Mouse (Mus musculus) thymus, adult 18-20 months (tissue): ENCODE results near the gene Atp11c.

Experiments used
- DNase-seq, 2 experiments: peaks; one replicate each; pipeline ENCODE4 v3.0.0; 2022; ENCODE audit warnings: mixed read lengths in 2 of 2

Atp11c gene

GRCm38 (mm10) chrX:60592598-60592997 is at the start of gene Atp11c:
Gene Atp11c, minus strand, starts transcription at chrX:60592698.
- DNase-seq = no peak

- no peak for DNase-seq
Observed at GRCm38 (mm10) chrX:60609202-60609601, 16.7 kb upstream of the Atp11c start.

GRCm38 (mm10) chrX:60570539-60570938 is 22.0 kb downstream of the Atp11c start:
- no peak for DNase-seq

- no peak for DNase-seq
Observed at GRCm38 (mm10) chrX:60569047-60569446, 23.5 kb downstream of the Atp11c start.

GRCm38 (mm10) chrX:60555242-60555641 is 37.3 kb downstream of the Atp11c start:
- DNase-seq = no peak

GRCm38 (mm10) chrX:60547444-60548304 is 44.8 kb downstream of the Atp11c start:
- DNase-seq = no peak

- no peak for DNase-seq
Observed at GRCm38 (mm10) chrX:60547098-60547443, 45.4 kb downstream of the Atp11c start.

- DNase-seq = no peak
Observed at GRCm38 (mm10) chrX:60545906-60546305, 46.6 kb downstream of the Atp11c start.

- no peak for DNase-seq
Observed at GRCm38 (mm10) chrX:60545444-60545843, 47.1 kb downstream of the Atp11c start.

GRCm38 (mm10) chrX:60544098-60544497 is 48.4 kb downstream of the Atp11c start:
- DNase-seq = no peak

- no peak for DNase-seq
Observed at GRCm38 (mm10) chrX:60542901-60543300, 49.6 kb downstream of the Atp11c start.

- DNase-seq = no peak
Observed at GRCm38 (mm10) chrX:60539149-60539548, 53.3 kb downstream of the Atp11c start, which contains the start of gene Gm7073. Gene Gm7073, minus strand, starts transcription at chrX:60539249.

- no peak for DNase-seq
Observed at GRCm38 (mm10) chrX:60503995-60504394, 88.5 kb downstream of the Atp11c start.

GRCm38 (mm10) chrX:60497750-60498149 is 94.7 kb downstream of the Atp11c start:
- no peak for DNase-seq

GRCm38 (mm10) chrX:60495308-60495707 is 97.2 kb downstream of the Atp11c start:
- DNase-seq = no peak

- no peak for DNase-seq
Observed at GRCm38 (mm10) chrX:60463786-60464185, 128.7 kb downstream of the Atp11c start.

GRCm38 (mm10) chrX:60414563-60415111 is 177.9 kb downstream of the Atp11c start:
- DNase-seq = no peak

- no peak for DNase-seq
Observed at GRCm38 (mm10) chrX:60405681-60406080, 186.8 kb downstream of the Atp11c start.

- DNase-seq = peak; percentile 77 to 86
Observed at GRCm38 (mm10) chrX:60404668-60405044, 187.8 kb downstream of the Atp11c start.

- DNase-seq = peak; percentile 32 to 41
Observed at GRCm38 (mm10) chrX:60403764-60404667, 188.5 kb downstream of the Atp11c start.

- peak; percentile 33 for DNase-seq
Observed at GRCm38 (mm10) chrX:60403062-60403763, 189.3 kb downstream of the Atp11c start.

- no peak for DNase-seq
Observed at GRCm38 (mm10) chrX:60394292-60394691, 198.2 kb downstream of the Atp11c start.

- DNase-seq = no peak
Observed at GRCm38 (mm10) chrX:60386852-60387251, 205.6 kb downstream of the Atp11c start.
